Mouse (Mus musculus) cortical plate, adult 2 months (tissue): ENCODE data around the gene Pik3c2a.
A peak's percentile ranks its signal among the peaks of the same experiment; 100 is the strongest.

Experiments
- CTCF ChIP-seq: fragments of 200-500 bp; IDR thresholded peaks from 2 replicates; pipeline ENCODE4 v1.5.1; 2011; ENCODE audit warnings: mild to moderate bottlenecking, control low read depth, low read length; ENCODE audit not compliant: insufficient read depth; ENCODE audit errors: extremely low read depth
- POLR2A ChIP-seq: fragments of 200-500 bp; IDR thresholded peaks from 2 replicates; pipeline ENCODE4 v1.6.1; 2011; ENCODE audit warnings: mild to moderate bottlenecking, low read length, control low read depth; ENCODE audit not compliant: insufficient read depth; ENCODE audit errors: extremely low read depth

DNA sequence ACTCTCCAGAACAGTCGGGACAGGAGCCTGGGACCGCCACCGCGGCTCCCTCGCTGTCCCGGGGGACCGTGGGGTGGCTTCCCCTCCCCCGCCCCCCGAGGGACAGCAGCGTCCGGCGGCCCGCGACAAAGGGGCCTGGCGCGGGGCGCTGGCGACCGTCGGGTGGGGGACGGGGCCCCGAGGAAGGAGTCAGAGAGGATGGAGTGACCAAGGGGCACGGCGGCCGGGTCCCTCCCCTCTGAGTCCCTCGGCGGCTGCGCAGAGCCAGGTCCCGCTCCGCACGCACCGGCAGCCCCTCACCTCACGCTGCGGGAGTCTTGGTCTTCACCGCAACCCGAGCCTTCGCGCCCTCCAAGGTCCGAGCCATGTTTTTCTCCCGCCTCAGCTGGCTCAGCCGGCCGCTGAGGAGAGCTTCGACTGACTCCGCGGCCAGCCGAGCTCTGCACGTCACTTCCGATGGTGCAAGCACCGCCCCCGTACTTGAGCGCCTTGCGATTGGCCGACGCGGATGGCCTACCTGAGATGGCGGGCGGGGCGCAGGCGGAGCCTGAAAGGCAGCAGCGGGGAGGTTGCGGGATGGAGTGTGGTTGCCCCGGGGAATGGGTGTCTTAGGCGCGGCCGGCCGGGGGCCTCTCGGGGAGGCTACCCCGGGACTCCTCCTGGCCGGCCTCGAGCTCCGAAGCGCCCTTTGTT, at the start of gene Pik3c2a:
- no peak for TF ChIP-seq CTCF
- TF ChIP-seq POLR2A = peak; percentile 92
